Mouse (Mus musculus) central nervous system, embryonic 11.5 days (tissue): ENCODE measurements around the gene Tas2r114. TPM values are rescaled to one million over a fixed set of nuclear protein-coding genes. Genes with fewer than 3 reads are reported as not detected.

Experiments used
- polyA plus RNA-seq: library from polyadenylated mRNA; depleted of rRNA; stranded (reverse); fragments of >200 nt; gene quantifications from 2 replicates; pipeline ENCODE4 v1.2.3, GENCODE M21; 2012; rRNA removed

Tas2r114 gene
- polyA plus RNA-seq: not detected in 2 replicates

GRCm38 (mm10) chr6:131689963-131690362, at the start of gene Tas2r114:
Gene Tas2r114, minus strand, starts transcription at chr6:131690063.

GRCm38 (mm10) chr6:131687395-131687794, 2.5 kb downstream of the Tas2r114 start, which contains the start of gene Tas2r105:
Gene Tas2r105, minus strand, starts transcription at chr6:131687495.

GRCm38 (mm10) chr6:131685644-131686043, 4.2 kb downstream of the Tas2r114 start, which contains the start of gene Tas2r104:
Gene Tas2r104, minus strand, starts transcription at chr6:131685744.

GRCm38 (mm10) chr6:131678786-131679185, 11.1 kb downstream of the Tas2r114 start, which contains the start of gene Tas2r106:
Gene Tas2r106, minus strand, starts transcription at chr6:131678886.

DNA sequence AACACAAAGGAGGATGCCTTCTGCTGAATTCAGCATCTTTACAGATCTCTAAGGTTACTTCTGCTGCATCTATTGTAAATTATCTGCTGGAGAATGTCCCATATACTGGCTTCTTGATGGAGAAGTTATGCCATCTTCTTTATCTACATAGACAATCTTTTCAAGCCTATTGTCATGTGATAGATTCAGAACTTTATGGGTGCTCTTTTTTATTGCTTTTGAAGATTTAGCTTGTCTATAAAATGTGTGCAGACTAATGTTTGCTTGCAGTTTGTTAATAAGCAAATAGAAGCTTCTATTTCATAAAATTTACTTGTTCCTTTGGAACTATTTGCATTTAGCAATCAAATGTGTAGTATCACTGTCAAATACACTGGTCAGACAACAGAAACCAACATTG, 29.8 kb downstream of the Tas2r114 start, which contains the start of gene Tas2r107:
Gene Tas2r107 (minus strand): TSS at position 101 of the 400 bp plus-strand sequence.

Other genes starting within 250 kb of the Tas2r114 start
- not detected in 2 replicates for gene 5430401F13Rik, start 203.7 kb downstream of the Tas2r114 start, polyA plus RNA-seq
- not detected in 2 replicates for gene Gm6619, start 203.7 kb downstream of the Tas2r114 start, polyA plus RNA-seq
- gene Tas2r130, start 59.2 kb downstream of the Tas2r114 start, polyA plus RNA-seq: not detected in 2 replicates
- gene Tas2r107, start 29.9 kb downstream of the Tas2r114 start, polyA plus RNA-seq: not detected in 2 replicates
- gene Tas2r106, start 11.2 kb downstream of the Tas2r114 start, polyA plus RNA-seq: not detected in 2 replicates
- not detected in 2 replicates for gene Tas2r104, start 4.3 kb downstream of the Tas2r114 start, polyA plus RNA-seq
- not detected in 2 replicates for gene Tas2r105, start 2.6 kb downstream of the Tas2r114 start, polyA plus RNA-seq